Mouse (Mus musculus) liver, adult 2 months (tissue): ENCODE data around the gene Uba1.

Experiments
- CTCF ChIP-seq: fragments of 200-500 bp; IDR thresholded peaks from 2 replicates; pipeline ENCODE4 v1.5.1; 2011; ENCODE audit warnings: low read depth, low read length, control low read depth
- POLR2A ChIP-seq: fragments of 200-500 bp; IDR thresholded peaks from 2 replicates; pipeline ENCODE4 v1.6.1; 2011; ENCODE audit warnings: low read length, control low read depth; ENCODE audit not compliant: insufficient read depth; ENCODE audit errors: extremely low read depth

DNA sequence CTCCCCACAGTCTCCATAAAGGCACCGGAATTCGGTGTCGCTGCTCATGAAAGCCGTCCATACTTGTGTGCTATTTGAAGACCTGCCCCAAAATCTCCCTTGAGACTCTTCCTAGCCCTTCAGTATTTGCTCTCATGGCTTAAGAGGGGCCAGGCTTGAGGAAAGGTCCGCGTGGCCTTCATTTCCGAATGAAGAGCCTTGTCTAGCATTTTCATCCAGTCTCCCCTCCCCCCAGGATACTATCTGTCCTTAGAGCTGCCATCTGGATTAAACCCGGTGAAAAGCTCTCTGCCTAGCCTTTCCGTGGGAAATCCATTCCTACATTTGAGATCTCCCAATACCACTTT lies 5.3 kb downstream of the Uba1 start:
- no peak for TF ChIP-seq CTCF
- TF ChIP-seq POLR2A = no peak
